In genomic region chr2:107024694-107025093, GRCm38 (mm10) we compare ENCODE assay signal across 47 mouse cellular contexts. TPM values are rescaled to one million over a fixed set of nuclear protein-coding genes. Genes with fewer than 3 reads are reported as not detected.
"Had no signal": no experiment of that assay in that cellular context is flagged by ENCODE, and none has a peak within 500 bp of the region (broad histone marks: within the 10 kb centered on the region; RNA-seq: fewer than 3 reads in every experiment).

No protein-coding gene starts in this region.

- H3K4me3 ChIP-seq: limb, embryonic 10.5 days; limb, embryonic 12.5 days; limb, embryonic 13.5 days; limb, embryonic 15.5 days; liver, embryonic 12.5 days; liver, embryonic 13.5 days; liver, embryonic 15.5 days; lung, embryonic 15.5 days; megakaryocyte, embryonic 14.5 days; midbrain, embryonic 10.5 days; midbrain, embryonic 12.5 days; midbrain, embryonic 13.5 days; midbrain, embryonic 15.5 days; myocyte; neural tube, embryonic 12.5 days; neural tube, embryonic 13.5 days had no signal

- H3K4me2 ChIP-seq: limb, embryonic 12.5 days; limb, embryonic 13.5 days; limb, embryonic 15.5 days; liver, embryonic 11.5 days; liver, embryonic 12.5 days; liver, embryonic 13.5 days; liver, embryonic 15.5 days; lung, embryonic 14.5 days; lung, embryonic 15.5 days; midbrain, embryonic 11.5 days; midbrain, embryonic 12.5 days; midbrain, embryonic 13.5 days; midbrain, embryonic 15.5 days; neural tube, embryonic 12.5 days; neural tube, embryonic 13.5 days had no signal

- H3K27ac ChIP-seq: limb, embryonic 10.5 days; limb, embryonic 12.5 days; limb, embryonic 13.5 days; limb, embryonic 15.5 days; liver, embryonic 12.5 days; liver, embryonic 13.5 days; liver, embryonic 14.5 days; liver, embryonic 15.5 days; lung, embryonic 15.5 days; macrophage; midbrain, embryonic 10.5 days; midbrain, embryonic 12.5 days; midbrain, embryonic 13.5 days; midbrain, embryonic 15.5 days; neural tube, embryonic 12.5 days; neural tube, embryonic 13.5 days had no signal

- ATAC-seq: liver, embryonic 12.5 days; liver, postnatal 0 days; lung, postnatal 0 days; midbrain, embryonic 13.5 days; midbrain, embryonic 15.5 days; midbrain, embryonic 16.5 days had no signal

- H3K9ac ChIP-seq: limb, embryonic 12.5 days; limb, embryonic 13.5 days; limb, embryonic 15.5 days; liver, embryonic 12.5 days; liver, embryonic 13.5 days; liver, embryonic 14.5 days; liver, embryonic 15.5 days; liver, postnatal 0 days; lung, embryonic 14.5 days; lung, embryonic 15.5 days; midbrain, embryonic 12.5 days; midbrain, embryonic 13.5 days; midbrain, embryonic 15.5 days; neural tube, embryonic 12.5 days; neural tube, embryonic 13.5 days had no signal

- H3K27me3 ChIP-seq: limb, embryonic 12.5 days; limb, embryonic 13.5 days; limb, embryonic 15.5 days; liver, embryonic 12.5 days; liver, embryonic 13.5 days; liver, embryonic 15.5 days; lung, embryonic 15.5 days; megakaryocyte, embryonic 14.5 days; midbrain, embryonic 12.5 days; midbrain, embryonic 13.5 days; midbrain, embryonic 15.5 days; neural tube, embryonic 12.5 days; neural tube, embryonic 13.5 days had no signal

- DNase-seq: left cerebral cortex, postnatal 4 days; liver; liver, embryonic 13.5 days; liver, postnatal 0 days; lung, adult 18-20 months; lung, adult 2 months; lung, embryonic 14.5 days; lung, postnatal 10 days; lung, postnatal 14 days; lung, postnatal 36 days; lung, postnatal 4 days; midbrain, embryonic 14.5 days had no signal

- H3K36me3 ChIP-seq: limb, embryonic 10.5 days; limb, embryonic 12.5 days; limb, embryonic 13.5 days; limb, embryonic 15.5 days; liver, embryonic 12.5 days; liver, embryonic 13.5 days; liver, embryonic 15.5 days; lung, embryonic 15.5 days; midbrain, embryonic 10.5 days; midbrain, embryonic 12.5 days; midbrain, embryonic 13.5 days; midbrain, embryonic 15.5 days; neural tube, embryonic 12.5 days; neural tube, embryonic 13.5 days had no signal

- H3K9me3 ChIP-seq: limb, embryonic 10.5 days; limb, embryonic 12.5 days; limb, embryonic 13.5 days; limb, embryonic 15.5 days; liver, embryonic 12.5 days; liver, embryonic 13.5 days; liver, embryonic 15.5 days; lung, embryonic 15.5 days; midbrain, embryonic 10.5 days; midbrain, embryonic 12.5 days; midbrain, embryonic 13.5 days; midbrain, embryonic 15.5 days; neural tube, embryonic 12.5 days; neural tube, embryonic 13.5 days had no signal

- H3K4me1 ChIP-seq: limb, embryonic 10.5 days; limb, embryonic 12.5 days; limb, embryonic 13.5 days; limb, embryonic 15.5 days; liver, embryonic 12.5 days; liver, embryonic 13.5 days; liver, embryonic 15.5 days; lung, embryonic 15.5 days; megakaryocyte, embryonic 14.5 days; midbrain, embryonic 10.5 days; midbrain, embryonic 12.5 days; midbrain, embryonic 13.5 days; midbrain, embryonic 15.5 days; neural tube, embryonic 12.5 days had no signal

RNA-seq across cellular contexts. Expression of gene Fshb, which starts 34.8 kb away (rescaled TPM):
- total RNA-seq: left cerebral cortex, postnatal 14 days; left cerebral cortex, postnatal 25 days; left cerebral cortex, postnatal 36 days; left cerebral cortex, postnatal 4 days; liver, adult 2 months; megakaryocyte progenitor cell, adult 5-6 weeks; megakaryocyte, adult 5-6 weeks; megakaryocyte-erythroid progenitor cell, adult 5-6 weeks; midbrain, postnatal 0 days; monocyte, adult 5-6 weeks had no signal
- polyA plus RNA-seq: limb, embryonic 10.5 days; limb, embryonic 11.5 days; limb, embryonic 12.5 days; limb, embryonic 13.5 days; limb, embryonic 14.5 days; limb, embryonic 15.5 days; liver, adult 2 months; liver, embryonic 11.5 days; liver, embryonic 12.5 days; liver, embryonic 13.5 days; liver, embryonic 14.5 days; liver, embryonic 15.5 days; liver, embryonic 16.5 days; liver, postnatal 0 days; lung, adult 2 months; lung, embryonic 14.5 days; lung, embryonic 15.5 days; lung, embryonic 16.5 days; lung, postnatal 0 days; macrophage; midbrain, embryonic 10.5 days; midbrain, embryonic 11.5 days; midbrain, embryonic 12.5 days; midbrain, embryonic 13.5 days; midbrain, embryonic 14.5 days; midbrain, embryonic 15.5 days; midbrain, embryonic 16.5 days; midbrain, postnatal 0 days; myocyte; neural tube, embryonic 11.5 days; neural tube, embryonic 12.5 days; neural tube, embryonic 13.5 days had no signal
